Mouse (Mus musculus): ENCODE results near the gene Nrros. TPM values are rescaled to one million over a fixed set of nuclear protein-coding genes. Genes with fewer than 3 reads are reported as not detected.
A peak's percentile ranks its signal among the peaks of the same experiment; 100 is the strongest.

The Nrros gene
- 7.4 and 8.7 TPM in 2 replicates for polyA plus RNA-seq (2014; fragmentation: Nextera tagmentation; extraction: Ambion mirVana)

- Histone ChIP-seq H3K27ac (replicated peaks in 1 of 2; ENCODE audit: control insufficient read depth in 1 of 2, insufficient read depth in 1 of 2, low read depth in 2 of 2, low read length in 2 of 2) (0 out of 4 replicates have a peak within 1 kb of the TSS, but pooled peaks of 1 of the 2 experiments have one; percentile 19), H3K9ac (ENCODE audit: low read length) (peak within 1 kb of the TSS; percentile 69), H3K9me3 (ENCODE audit: control insufficient read depth, low read length) (no peaks in the 10 kb centered on the region), H3K27me3 (ENCODE audit: control insufficient read depth, insufficient read depth, low read length) (no peaks in the 10 kb centered on the region), H3K4me2 (ENCODE audit: low read length) (peak within 1 kb of the TSS; percentile 78), H3K36me3 (ENCODE audit: control insufficient read depth, insufficient read depth, low read length) (no peaks in the 10 kb centered on the region), H3K4me3 (ENCODE audit: control insufficient read depth in 1 of 2, insufficient read depth in 1 of 2, low read depth in 1 of 2, low read length in 2 of 2) (peak within 1 kb of the TSS; percentile 34 to 49), H3K4me1 (ENCODE audit: control insufficient read depth in 2 of 2, insufficient read depth in 2 of 2, low read length in 2 of 2) (peaks cover 9 to 19% of the 10 kb centered on the region in 2 experiments; a peak in 3 of 4 replicates)
- ATAC-seq (ENCODE audit: insufficient number of reproducible peaks, insufficient read depth, low FRiP score, low read depth), result 0 out of 2 replicates have a peak, but pooled peaks have one; percentile 22
- WGBS, result 1% methylated on average over 25 of the region's 25 CpGs
Measured at GRCm38 (mm10) chr16:32165281-32165821, at the start of gene Nrros. Gene Nrros, minus strand, starts transcription at chr16:32165594.

- Histone ChIP-seq H3K4me3 (ENCODE audit: control insufficient read depth in 1 of 2, insufficient read depth in 1 of 2, low read depth in 1 of 2, low read length in 2 of 2) (peak overlapping the region; percentile 6 to 7; a peak in 1 of 4 replicates), H3K4me1 (ENCODE audit: control insufficient read depth in 2 of 2, insufficient read depth in 2 of 2, low read length in 2 of 2) (peaks cover 2 to 5% of the 10 kb centered on the region in 2 experiments; a peak in 2 of 4 replicates), H3K9me3 (ENCODE audit: control insufficient read depth, low read length) (peaks cover 2% of the 10 kb centered on the region; the same call in 1 of the 2 replicates), H3K4me2 (ENCODE audit: low read length) (peak overlapping the region; percentile 46), H3K27me3 (ENCODE audit: control insufficient read depth, insufficient read depth, low read length) (no peaks in the 10 kb centered on the region), H3K9ac (ENCODE audit: low read length) (no peak overlapping the region), H3K36me3 (ENCODE audit: control insufficient read depth, insufficient read depth, low read length) (no peaks in the 10 kb centered on the region), H3K27ac (replicated peaks in 1 of 2; ENCODE audit: control insufficient read depth in 1 of 2, insufficient read depth in 1 of 2, low read depth in 2 of 2, low read length in 2 of 2) (peak overlapping the region; percentile 5 to 37; a peak in 1 of 4 replicates)
- ATAC-seq (ENCODE audit: insufficient number of reproducible peaks, insufficient read depth, low FRiP score, low read depth), result no peak
- whole genome bisulfite sequencing, result 56% methylated on average over 17 of the region's 17 CpGs
Measured at GRCm38 (mm10) chr16:32214804-32215576, 49.6 kb upstream of the Nrros start.

- Histone ChIP-seq H3K36me3 (ENCODE audit: control insufficient read depth, insufficient read depth, low read length) (no peaks in the 10 kb centered on the region), H3K4me3 (ENCODE audit: control insufficient read depth in 1 of 2, insufficient read depth in 1 of 2, low read depth in 1 of 2, low read length in 2 of 2) (no peak overlapping the region), H3K27ac (replicated peaks in 1 of 2; ENCODE audit: control insufficient read depth in 1 of 2, insufficient read depth in 1 of 2, low read depth in 2 of 2, low read length in 2 of 2) (no peak overlapping the region), H3K4me1 (ENCODE audit: control insufficient read depth in 2 of 2, insufficient read depth in 2 of 2, low read length in 2 of 2) (peaks cover 2 to 5% of the 10 kb centered on the region in 2 experiments; a peak in 2 of 4 replicates), H3K4me2 (ENCODE audit: low read length) (no peak overlapping the region), H3K9ac (ENCODE audit: low read length) (no peak overlapping the region), H3K9me3 (ENCODE audit: control insufficient read depth, low read length) (peaks cover 10% of the 10 kb centered on the region), H3K27me3 (ENCODE audit: control insufficient read depth, insufficient read depth, low read length) (no peaks in the 10 kb centered on the region)
- ATAC-seq (ENCODE audit: insufficient number of reproducible peaks, insufficient read depth, low FRiP score, low read depth), result no peak
Measured at GRCm38 (mm10) chr16:32214156-32214555, 48.8 kb upstream of the Nrros start.

- H3K27me3 ChIP-seq (ENCODE audit: control insufficient read depth, insufficient read depth, low read length), result no peaks in the 10 kb centered on the region
- no peak for ATAC-seq (ENCODE audit: insufficient number of reproducible peaks, insufficient read depth, low FRiP score, low read depth)
- 44% methylated on average over 3 of the region's 3 CpGs for WGBS
Measured at GRCm38 (mm10) chr16:32204902-32205301, 39.5 kb upstream of the Nrros start.

GRCm38 (mm10) chr16:32202681-32203080 is 37.3 kb upstream of the Nrros start:
- no peaks in the 10 kb centered on the region for H3K9me3 ChIP-seq (ENCODE audit: control insufficient read depth, low read length)
- no peaks in the 10 kb centered on the region for H3K27me3 ChIP-seq (ENCODE audit: control insufficient read depth, insufficient read depth, low read length)
- WGBS, result 75% methylated on average over 6 of the region's 6 CpGs
- no peak overlapping the region for H3K4me3 ChIP-seq (ENCODE audit: control insufficient read depth in 1 of 2, insufficient read depth in 1 of 2, low read depth in 1 of 2, low read length in 2 of 2)
- no peak overlapping the region for H3K27ac ChIP-seq (replicated peaks in 1 of 2; ENCODE audit: control insufficient read depth in 1 of 2, insufficient read depth in 1 of 2, low read depth in 2 of 2, low read length in 2 of 2)
- H3K4me1 ChIP-seq (ENCODE audit: control insufficient read depth in 2 of 2, insufficient read depth in 2 of 2, low read length in 2 of 2), result no peaks in the 10 kb centered on the region
- H3K36me3 ChIP-seq (ENCODE audit: control insufficient read depth, insufficient read depth, low read length), result no peaks in the 10 kb centered on the region
- no peak overlapping the region for H3K4me2 ChIP-seq (ENCODE audit: low read length)
- ATAC-seq (ENCODE audit: insufficient number of reproducible peaks, insufficient read depth, low FRiP score, low read depth), result no peak
- no peak overlapping the region for H3K9ac ChIP-seq (ENCODE audit: low read length)

More at GRCm38 (mm10) chr16:32204902-32205301, 39.5 kb upstream of the Nrros start:
- H3K9ac ChIP-seq (ENCODE audit: low read length), result no peak overlapping the region
- no peaks in the 10 kb centered on the region for H3K4me1 ChIP-seq (ENCODE audit: control insufficient read depth in 2 of 2, insufficient read depth in 2 of 2, low read length in 2 of 2)
- H3K4me3 ChIP-seq (ENCODE audit: control insufficient read depth in 1 of 2, insufficient read depth in 1 of 2, low read depth in 1 of 2, low read length in 2 of 2), result no peak overlapping the region
- H3K36me3 ChIP-seq (ENCODE audit: control insufficient read depth, insufficient read depth, low read length), result no peaks in the 10 kb centered on the region
- no peak overlapping the region for H3K4me2 ChIP-seq (ENCODE audit: low read length)
- peaks cover 10% of the 10 kb centered on the region for H3K9me3 ChIP-seq (ENCODE audit: control insufficient read depth, low read length)
- no peak overlapping the region for H3K27ac ChIP-seq (replicated peaks in 1 of 2; ENCODE audit: control insufficient read depth in 1 of 2, insufficient read depth in 1 of 2, low read depth in 2 of 2, low read length in 2 of 2)

- Histone ChIP-seq H3K9ac (ENCODE audit: low read length) (no peak overlapping the region), H3K4me2 (ENCODE audit: low read length) (no peak overlapping the region), H3K4me1 (ENCODE audit: control insufficient read depth in 2 of 2, insufficient read depth in 2 of 2, low read length in 2 of 2) (no peaks in the 10 kb centered on the region), H3K9me3 (ENCODE audit: control insufficient read depth, low read length) (no peaks in the 10 kb centered on the region), H3K36me3 (ENCODE audit: control insufficient read depth, insufficient read depth, low read length) (no peaks in the 10 kb centered on the region), H3K4me3 (ENCODE audit: control insufficient read depth in 1 of 2, insufficient read depth in 1 of 2, low read depth in 1 of 2, low read length in 2 of 2) (no peak overlapping the region), H3K27ac (replicated peaks in 1 of 2; ENCODE audit: control insufficient read depth in 1 of 2, insufficient read depth in 1 of 2, low read depth in 2 of 2, low read length in 2 of 2) (peak overlapping the region in 1 of 2 experiments; percentile 67; a peak in 3 of 4 replicates), H3K27me3 (ENCODE audit: control insufficient read depth, insufficient read depth, low read length) (no peaks in the 10 kb centered on the region)
- 76% methylated on average over 9 of the region's 9 CpGs for WGBS
- ATAC-seq (ENCODE audit: insufficient number of reproducible peaks, insufficient read depth, low FRiP score, low read depth), result no peak
Measured at GRCm38 (mm10) chr16:32201004-32201325, 35.6 kb upstream of the Nrros start.

- Histone ChIP-seq H3K36me3 (ENCODE audit: control insufficient read depth, insufficient read depth, low read length) (no peaks in the 10 kb centered on the region), H3K27me3 (ENCODE audit: control insufficient read depth, insufficient read depth, low read length) (no peaks in the 10 kb centered on the region), H3K27ac (replicated peaks in 1 of 2; ENCODE audit: control insufficient read depth in 1 of 2, insufficient read depth in 1 of 2, low read depth in 2 of 2, low read length in 2 of 2) (peak overlapping the region; percentile 14 to 67; a peak in 3 of 4 replicates), H3K4me3 (ENCODE audit: control insufficient read depth in 1 of 2, insufficient read depth in 1 of 2, low read depth in 1 of 2, low read length in 2 of 2) (peak overlapping the region in 1 of 2 experiments; percentile 7; a peak in 1 of 4 replicates), H3K4me1 (ENCODE audit: control insufficient read depth in 2 of 2, insufficient read depth in 2 of 2, low read length in 2 of 2) (no peaks in the 10 kb centered on the region), H3K9me3 (ENCODE audit: control insufficient read depth, low read length) (no peaks in the 10 kb centered on the region), H3K4me2 (ENCODE audit: low read length) (no peak overlapping the region), H3K9ac (ENCODE audit: low read length) (no peak overlapping the region; the same call in 1 of the 2 replicates)
- 69% methylated on average over 21 of the region's 21 CpGs for WGBS
- ATAC-seq (ENCODE audit: insufficient number of reproducible peaks, insufficient read depth, low FRiP score, low read depth), result no peak
Measured at GRCm38 (mm10) chr16:32200256-32201003, 35.0 kb upstream of the Nrros start.
